Mouse (Mus musculus) limb, embryonic 14.5 days (tissue): ENCODE results near the gene Cmtr2. TPM values are rescaled to one million over a fixed set of nuclear protein-coding genes. Genes with fewer than 3 reads are reported as not detected.

Experiments
- ATAC-seq: fragments of 200-750 bp; cut with Nextera tagmentation; 2 replicates; pipeline ENCODE4 v1.8.0; 2017; ENCODE audit warnings: low read depth, moderate number of reproducible peaks, moderate TSS enrichment; ENCODE audit not compliant: low FRiP score
- DNase-seq: peaks from one replicate; pipeline ENCODE4 v3.0.0-alpha.2; 2015; ENCODE audit warnings: low spot score
- H3K27ac ChIP-seq: fragments of 300-500 bp; sonication (generic); replicated peaks from 2 replicates; pipeline ENCODE4 v1.5.1; 2014; ENCODE audit warnings: low read depth, mild to moderate bottlenecking, low read length, moderate library complexity, mixed read lengths
- H3K27me3 ChIP-seq: fragments of 300-500 bp; sonication (generic); 2 replicates; pipeline ENCODE4 v1.6.1; 2014; ENCODE audit warnings: low read length, mixed read lengths; ENCODE audit not compliant: control insufficient read depth, insufficient read depth
- H3K36me3 ChIP-seq: fragments of 300-500 bp; sonication (generic); 2 replicates; pipeline ENCODE4 v1.6.1; 2014; ENCODE audit warnings: mild to moderate bottlenecking, low read length, moderate library complexity, mixed read lengths; ENCODE audit not compliant: control insufficient read depth, insufficient read depth
- H3K4me1 ChIP-seq: fragments of 300-500 bp; sonication (generic); 2 replicates; pipeline ENCODE4 v1.6.1; 2014; ENCODE audit warnings: antibody characterized with exemption, low read length, mixed read lengths; ENCODE audit not compliant: control insufficient read depth, insufficient read depth
- H3K4me2 ChIP-seq: fragments of 300-500 bp; sonication (generic); replicated peaks from 2 replicates; pipeline ENCODE4 v1.6.1; 2014; ENCODE audit warnings: low read depth, mild to moderate bottlenecking, low read length, moderate library complexity; ENCODE audit not compliant: severe bottlenecking
- H3K4me3 ChIP-seq: fragments of 300-500 bp; sonication (generic); replicated peaks from 2 replicates; pipeline ENCODE4 v1.5.1; 2014; ENCODE audit warnings: low read length
- H3K9ac ChIP-seq: fragments of 300-500 bp; sonication (generic); 2 replicates; pipeline ENCODE4 v1.6.1; 2014; ENCODE audit warnings: mild to moderate bottlenecking, low read depth, low read length, moderate library complexity; ENCODE audit not compliant: severe bottlenecking
- H3K9me3 ChIP-seq: fragments of 300-500 bp; sonication (generic); 2 replicates; pipeline ENCODE4 v1.6.1; 2016; ENCODE audit warnings: low read length; ENCODE audit not compliant: control insufficient read depth
- POLR2A ChIP-seq: fragments of 200-500 bp; IDR thresholded peaks from 2 replicates; pipeline ENCODE4 v1.8.0; 2012; ENCODE audit warnings: inconsistent platforms, mild to moderate bottlenecking, moderate library complexity, borderline replicate concordance; ENCODE audit not compliant: insufficient read depth, insufficient read length; ENCODE audit errors: extremely low read depth
- WGBS: fragments of 180-500 bp; shearing (Covaris S2); extraction: QIAGEN DNeasy Blood & Tissue Kit; methylation state at CpG from one replicate; pipeline ENCODE4 v1.1.7; 2014; 5-methylcytosine and 5-hydroxymethylcytosine counted together
- polyA plus RNA-seq, 2 experiments: library from polyadenylated mRNA; depleted of rRNA in 1 of 2; stranded (reverse) in 1 of 2; unstranded in 1 of 2; fragments of >200 nt; fragmentation: Nextera tagmentation in 1 of 2; extraction: Ambion mirVana in 1 of 2; gene quantifications; 2 replicates each; pipeline versions ENCODE4 v1.2.1 to v1.2.3; 2012 to 2014

Cmtr2 gene
- polyA plus RNA-seq, 2 experiments = 6.8 to 8.6 TPM

- peaks cover 4% of the 10 kb centered on the region; the same call in 1 of the 2 replicates for H3K4me1 ChIP-seq
- no peaks in the 10 kb centered on the region for H3K9me3 ChIP-seq
- WGBS = 29% methylated on average over 19 of the region's 22 CpGs
- peak; percentile 22 for DNase-seq
- H3K4me2 ChIP-seq = no peak overlapping the region
- H3K4me3 ChIP-seq = no peak overlapping the region
- H3K27me3 ChIP-seq = no peaks in the 10 kb centered on the region
- ATAC-seq = no peak
- H3K36me3 ChIP-seq = no peaks in the 10 kb centered on the region
- H3K9ac ChIP-seq = no peak overlapping the region
- H3K27ac ChIP-seq = no peak overlapping the region
- no peak for TF ChIP-seq POLR2A
Observed at GRCm38 (mm10) chr8:110177359-110178155, 37.9 kb upstream of the Cmtr2 start.

GRCm38 (mm10) chr8:110182735-110183367 lies 32.6 kb upstream of the Cmtr2 start:
- no peak overlapping the region for H3K4me3 ChIP-seq
- H3K27ac ChIP-seq = no peak overlapping the region
- H3K4me2 ChIP-seq = no peak overlapping the region
- DNase-seq (no peak), ATAC-seq (no peak)
- no peaks in the 10 kb centered on the region for H3K4me1 ChIP-seq
- TF ChIP-seq POLR2A = no peak
- no peaks in the 10 kb centered on the region for H3K27me3 ChIP-seq
- no peaks in the 10 kb centered on the region for H3K36me3 ChIP-seq
- 78% methylated on average over 11 of the region's 11 CpGs for WGBS
- H3K9ac ChIP-seq = no peak overlapping the region
- H3K9me3 ChIP-seq = no peaks in the 10 kb centered on the region

DNA sequence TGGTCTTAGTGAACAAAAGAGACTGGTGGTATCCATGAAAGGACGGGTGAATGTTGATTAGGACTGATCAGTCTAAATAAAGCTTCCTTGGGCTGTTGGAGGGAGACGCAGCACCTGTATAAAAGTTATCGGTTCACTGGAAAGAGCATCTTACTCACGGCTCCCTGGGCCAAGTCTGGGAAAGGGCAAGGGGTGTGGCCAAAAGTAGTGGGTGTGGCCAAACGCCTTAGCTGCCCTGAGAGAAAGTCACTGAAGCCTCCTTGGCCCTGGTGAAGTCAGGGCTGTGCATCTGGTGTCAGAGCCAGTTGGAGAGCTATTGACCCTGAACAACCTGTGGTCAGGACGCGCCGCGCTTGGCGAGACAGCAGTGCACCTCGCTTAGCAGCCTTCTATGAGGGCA lies 31.7 kb upstream of the Cmtr2 start:
- DNase-seq (no peak), ATAC-seq (no peak)
- Histone ChIP-seq H3K4me1 (no peaks in the 10 kb centered on the region), H3K4me2 (no peak overlapping the region), H3K27me3 (no peaks in the 10 kb centered on the region), H3K9ac (no peak overlapping the region), H3K36me3 (no peaks in the 10 kb centered on the region), H3K9me3 (no peaks in the 10 kb centered on the region), H3K27ac (no peak overlapping the region), H3K4me3 (no peak overlapping the region)
- TF ChIP-seq POLR2A = no peak
- whole genome bisulfite sequencing = 27% methylated on average over 11 of the region's 11 CpGs

DNA sequence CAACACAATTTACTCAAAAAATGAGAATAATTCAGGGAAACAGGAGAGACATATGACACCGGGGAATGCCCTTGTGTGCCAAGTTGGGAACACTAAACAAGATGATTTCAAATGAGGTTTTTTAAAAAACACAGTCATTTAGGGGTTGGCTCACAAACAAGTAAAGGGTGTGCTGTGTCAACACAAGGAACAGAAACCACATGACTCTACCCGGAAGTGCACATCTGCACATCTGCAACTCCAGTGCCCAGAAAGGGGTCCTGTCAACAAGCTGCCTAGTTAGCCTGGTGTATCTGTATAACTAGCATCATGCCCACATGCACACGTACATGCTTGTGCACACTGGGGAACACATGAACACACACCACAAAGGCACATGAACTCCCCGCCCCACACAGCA lies 29.9 kb upstream of the Cmtr2 start:
- Histone ChIP-seq H3K4me2 (no peak overlapping the region), H3K36me3 (no peaks in the 10 kb centered on the region), H3K4me3 (no peak overlapping the region), H3K9ac (no peak overlapping the region), H3K9me3 (no peaks in the 10 kb centered on the region), H3K4me1 (no peaks in the 10 kb centered on the region), H3K27ac (no peak overlapping the region), H3K27me3 (no peaks in the 10 kb centered on the region)
- ATAC-seq = no peak
- WGBS = 74% methylated on average over 4 of the region's 4 CpGs
- DNase-seq = no peak
- no peak for TF ChIP-seq POLR2A

DNA sequence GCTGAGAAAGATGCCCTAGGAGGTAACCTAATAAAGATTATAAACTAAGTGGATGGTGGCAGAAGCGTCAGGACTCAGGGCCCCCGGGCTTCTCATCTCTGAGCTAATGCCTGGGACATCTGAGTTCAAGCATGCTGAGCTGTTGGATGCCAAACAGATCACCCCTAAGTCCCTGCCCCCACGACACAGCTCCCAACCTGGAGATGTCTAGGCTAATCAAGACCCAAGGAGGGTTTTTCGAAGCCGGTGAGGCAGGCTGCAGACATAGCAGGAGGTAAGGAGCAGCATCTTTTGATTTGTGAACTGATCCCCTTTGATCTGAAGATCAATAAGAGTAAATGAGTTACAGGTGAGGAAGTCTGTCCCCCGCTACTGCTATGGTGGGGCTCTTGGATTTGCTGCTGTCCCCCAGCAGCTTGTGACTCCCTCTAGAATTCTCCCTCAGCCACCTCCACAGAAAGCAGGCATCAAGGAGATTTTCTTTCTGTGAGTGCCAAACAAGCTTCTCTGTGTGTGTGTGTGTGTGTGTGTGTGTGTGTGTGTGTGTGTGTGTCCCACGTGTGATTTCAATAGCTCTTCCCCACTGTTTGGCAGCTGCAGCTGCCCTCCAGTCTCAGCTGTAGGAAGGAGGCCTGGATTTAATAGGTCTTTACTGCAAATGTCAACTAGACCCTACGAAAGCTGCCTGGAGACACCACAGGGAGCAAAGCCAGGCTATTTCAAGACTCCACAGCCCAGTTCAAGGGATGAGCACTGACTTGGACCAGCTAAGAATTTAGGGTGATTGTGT lies 26.3 kb upstream of the Cmtr2 start:
- 7% methylated on average over 8 of the region's 8 CpGs for WGBS
- no peak overlapping the region for H3K4me3 ChIP-seq
- no peak for TF ChIP-seq POLR2A
- no peaks in the 10 kb centered on the region for H3K4me1 ChIP-seq
- H3K27me3 ChIP-seq = no peaks in the 10 kb centered on the region
- DNase-seq = no peak
- H3K36me3 ChIP-seq = no peaks in the 10 kb centered on the region
- no peak overlapping the region for H3K27ac ChIP-seq
- no peak overlapping the region for H3K9ac ChIP-seq
- ATAC-seq = no peak
- no peak overlapping the region for H3K4me2 ChIP-seq
- no peaks in the 10 kb centered on the region for H3K9me3 ChIP-seq
